Mouse (Mus musculus) midbrain, embryonic 12.5 days (tissue): ENCODE measurements at regions not wholly inside any gene's neighbourhood (a gene's known extent, or its start where the extent isn't known, plus 50 kb on each side); places are given as distances from the start of the nearest gene placed in this dataset.

Source experiments
- ATAC-seq: fragments of 200-750 bp; cut with Nextera tagmentation; 2 replicates; pipeline ENCODE4 v1.8.0; 2017; ENCODE audit warnings: low read depth, moderate TSS enrichment, moderate library complexity; ENCODE audit not compliant: low FRiP score
- H3K27ac ChIP-seq: fragments of 300-500 bp; sonication (generic); replicated peaks from 2 replicates; pipeline ENCODE4 v1.5.1; 2016; ENCODE audit warnings: mild to moderate bottlenecking
- H3K27me3 ChIP-seq: fragments of 300-500 bp; sonication (generic); 2 replicates; pipeline ENCODE4 v1.6.1; 2016; ENCODE audit warnings: mild to moderate bottlenecking
- H3K36me3 ChIP-seq: fragments of 300-500 bp; sonication (generic); 2 replicates; pipeline ENCODE4 v1.6.1; 2016
- H3K4me1 ChIP-seq: fragments of 300-500 bp; sonication (generic); 2 replicates; pipeline ENCODE4 v1.6.1; 2016
- H3K4me2 ChIP-seq: fragments of 300-500 bp; sonication (generic); replicated peaks from 2 replicates; pipeline ENCODE4 v1.6.1; 2016; ENCODE audit warnings: mild to moderate bottlenecking, moderate library complexity
- H3K4me3 ChIP-seq: fragments of 300-500 bp; sonication (generic); 2 replicates; pipeline ENCODE4 v1.5.1; 2016; ENCODE audit warnings: mild to moderate bottlenecking
- H3K9ac ChIP-seq: fragments of 300-500 bp; sonication (generic); replicated peaks from 2 replicates; pipeline ENCODE4 v1.6.1; 2016; ENCODE audit warnings: mild to moderate bottlenecking, moderate library complexity
- H3K9me3 ChIP-seq: fragments of 300-500 bp; sonication (generic); 2 replicates; pipeline ENCODE4 v1.6.1; 2016; ENCODE audit warnings: mild to moderate bottlenecking
- WGBS: fragments of 180-500 bp; shearing (Covaris S2); methylation state at CpG from one replicate; pipeline ENCODE4 v1.1.7; 2016; 5-methylcytosine and 5-hydroxymethylcytosine counted together

GRCm38 (mm10) chr1:57470356-57470755 is 63.5 kb upstream of the Tyw5 start:
- Histone ChIP-seq H3K4me3 (no peak overlapping the region), H3K4me1 (no peaks in the 10 kb centered on the region), H3K36me3 (no peaks in the 10 kb centered on the region), H3K27ac (no peak overlapping the region), H3K9ac (no peak overlapping the region), H3K9me3 (no peaks in the 10 kb centered on the region), H3K4me2 (no peak overlapping the region), H3K27me3 (no peaks in the 10 kb centered on the region)
- ATAC-seq = no peak
- 81% methylated on average over 1 of the region's 1 CpGs for WGBS

GRCm38 (mm10) chr1:57472235-57472634 is 65.3 kb upstream of the Tyw5 start:
- Histone ChIP-seq H3K4me2 (no peak overlapping the region), H3K4me1 (no peaks in the 10 kb centered on the region), H3K4me3 (no peak overlapping the region), H3K9ac (no peak overlapping the region), H3K27me3 (no peaks in the 10 kb centered on the region), H3K36me3 (no peaks in the 10 kb centered on the region), H3K9me3 (no peaks in the 10 kb centered on the region), H3K27ac (no peak overlapping the region)
- ATAC-seq = no peak
- 74% methylated on average over 1 of the region's 1 CpGs for WGBS

- Histone ChIP-seq H3K4me1 (no peaks in the 10 kb centered on the region), H3K4me3 (no peak overlapping the region), H3K9ac (no peak overlapping the region), H3K27me3 (no peaks in the 10 kb centered on the region), H3K27ac (no peak overlapping the region), H3K4me2 (no peak overlapping the region), H3K36me3 (no peaks in the 10 kb centered on the region), H3K9me3 (no peaks in the 10 kb centered on the region)
- no peak for ATAC-seq
- WGBS = 70% methylated on average over 1 of the region's 1 CpGs
These were observed 70.8 kb upstream of the Tyw5 start for GRCm38 (mm10) chr1:57477725-57478124.

GRCm38 (mm10) chr1:57478151-57478550 is 71.2 kb upstream of the Tyw5 start:
- H3K9me3 ChIP-seq = no peaks in the 10 kb centered on the region
- H3K4me1 ChIP-seq = no peaks in the 10 kb centered on the region
- H3K4me2 ChIP-seq = no peak overlapping the region
- H3K4me3 ChIP-seq = no peak overlapping the region
- no peaks in the 10 kb centered on the region for H3K36me3 ChIP-seq
- WGBS = 76% methylated on average over 2 of the region's 2 CpGs
- ATAC-seq = no peak
- H3K9ac ChIP-seq = no peak overlapping the region
- no peak overlapping the region for H3K27ac ChIP-seq
- no peaks in the 10 kb centered on the region for H3K27me3 ChIP-seq

- no peak overlapping the region for H3K9ac ChIP-seq
- no peaks in the 10 kb centered on the region for H3K27me3 ChIP-seq
- H3K36me3 ChIP-seq = no peaks in the 10 kb centered on the region
- no peaks in the 10 kb centered on the region for H3K9me3 ChIP-seq
- no peak overlapping the region for H3K4me2 ChIP-seq
- WGBS = 90% methylated on average over 1 of the region's 1 CpGs
- ATAC-seq = no peak
- no peaks in the 10 kb centered on the region for H3K4me1 ChIP-seq
- no peak overlapping the region for H3K4me3 ChIP-seq
- H3K27ac ChIP-seq = no peak overlapping the region
These were observed 71.9 kb upstream of the Tyw5 start for GRCm38 (mm10) chr1:57478800-57479199.

GRCm38 (mm10) chr1:57479566-57479965 is 72.7 kb upstream of the Tyw5 start:
- H3K9me3 ChIP-seq = no peaks in the 10 kb centered on the region
- H3K9ac ChIP-seq = no peak overlapping the region
- ATAC-seq = no peak
- H3K4me1 ChIP-seq = no peaks in the 10 kb centered on the region
- H3K27me3 ChIP-seq = no peaks in the 10 kb centered on the region
- H3K36me3 ChIP-seq = no peaks in the 10 kb centered on the region
- no peak overlapping the region for H3K4me2 ChIP-seq
- no peak overlapping the region for H3K27ac ChIP-seq
- 77% methylated on average over 4 of the region's 4 CpGs for WGBS
- no peak overlapping the region for H3K4me3 ChIP-seq

- Histone ChIP-seq H3K4me1 (no peaks in the 10 kb centered on the region), H3K27ac (no peak overlapping the region), H3K27me3 (no peaks in the 10 kb centered on the region), H3K4me2 (no peak overlapping the region), H3K36me3 (no peaks in the 10 kb centered on the region), H3K4me3 (no peak overlapping the region), H3K9ac (no peak overlapping the region), H3K9me3 (no peaks in the 10 kb centered on the region)
- ATAC-seq = no peak
- 66% methylated on average over 2 of the region's 2 CpGs for WGBS
These were observed 82.3 kb upstream of the Tyw5 start for GRCm38 (mm10) chr1:57489176-57489575.

GRCm38 (mm10) chr1:57489588-57489987 is 82.7 kb upstream of the Tyw5 start:
- Histone ChIP-seq H3K4me3 (no peak overlapping the region), H3K27me3 (no peaks in the 10 kb centered on the region), H3K9ac (no peak overlapping the region), H3K27ac (no peak overlapping the region), H3K36me3 (no peaks in the 10 kb centered on the region), H3K4me1 (no peaks in the 10 kb centered on the region), H3K9me3 (no peaks in the 10 kb centered on the region), H3K4me2 (no peak overlapping the region)
- ATAC-seq = no peak
- WGBS = 76% methylated on average over 6 of the region's 6 CpGs

- Histone ChIP-seq H3K4me3 (no peak overlapping the region), H3K27me3 (no peaks in the 10 kb centered on the region), H3K4me2 (no peak overlapping the region), H3K9ac (no peak overlapping the region), H3K27ac (no peak overlapping the region), H3K9me3 (no peaks in the 10 kb centered on the region), H3K4me1 (no peaks in the 10 kb centered on the region), H3K36me3 (no peaks in the 10 kb centered on the region)
- WGBS = 89% methylated on average over 4 of the region's 4 CpGs
- no peak for ATAC-seq
These were observed 83.1 kb upstream of the Tyw5 start for GRCm38 (mm10) chr1:57490021-57490420.

- Histone ChIP-seq H3K4me1 (0 out of 2 replicates have a peak, but pooled peaks cover 3% of the 10 kb centered on the region), H3K27me3 (no peaks in the 10 kb centered on the region), H3K4me3 (no peak overlapping the region), H3K27ac (no peak overlapping the region), H3K9ac (no peak overlapping the region), H3K4me2 (no peak overlapping the region), H3K9me3 (no peaks in the 10 kb centered on the region), H3K36me3 (no peaks in the 10 kb centered on the region)
- ATAC-seq = no peak
- WGBS = 87% methylated on average over 2 of the region's 2 CpGs
These were observed 85.8 kb upstream of the Tyw5 start for GRCm38 (mm10) chr1:57492696-57493095.

GRCm38 (mm10) chr1:57497489-57498037 is 90.7 kb upstream of the Tyw5 start:
- Histone ChIP-seq H3K9me3 (no peaks in the 10 kb centered on the region), H3K9ac (no peak overlapping the region), H3K4me3 (no peak overlapping the region), H3K36me3 (no peaks in the 10 kb centered on the region), H3K4me1 (0 out of 2 replicates have a peak, but pooled peaks cover 3% of the 10 kb centered on the region), H3K27ac (no peak overlapping the region), H3K27me3 (no peaks in the 10 kb centered on the region), H3K4me2 (no peak overlapping the region)
- ATAC-seq = no peak
- 72% methylated on average over 8 of the region's 8 CpGs for WGBS

- H3K27ac ChIP-seq = no peak overlapping the region
- no peak for ATAC-seq
These were observed 103.6 kb upstream of the Tyw5 start for GRCm38 (mm10) chr1:57510359-57511120.

GRCm38 (mm10) chr1:57511902-57512301 is 105.0 kb upstream of the Tyw5 start:
- Histone ChIP-seq H3K9me3 (no peaks in the 10 kb centered on the region), H3K9ac (no peak overlapping the region), H3K4me2 (no peak overlapping the region), H3K4me1 (no peaks in the 10 kb centered on the region), H3K4me3 (no peak overlapping the region), H3K36me3 (no peaks in the 10 kb centered on the region), H3K27me3 (no peaks in the 10 kb centered on the region), H3K27ac (no peak overlapping the region)
- no peak for ATAC-seq
- 94% methylated on average over 2 of the region's 2 CpGs for WGBS

More at GRCm38 (mm10) chr1:57510359-57511120, 103.6 kb upstream of the Tyw5 start:
- Histone ChIP-seq H3K36me3 (no peaks in the 10 kb centered on the region), H3K4me2 (no peak overlapping the region), H3K9me3 (no peaks in the 10 kb centered on the region), H3K27me3 (no peaks in the 10 kb centered on the region), H3K4me1 (no peaks in the 10 kb centered on the region), H3K9ac (no peak overlapping the region), H3K4me3 (no peak overlapping the region)
- WGBS = 77% methylated on average over 8 of the region's 9 CpGs
